Mouse (Mus musculus) gastrocnemius, postnatal 4 days (tissue): ENCODE results near the gene Rassf5. TPM values are rescaled to one million over a fixed set of nuclear protein-coding genes. Genes with fewer than 3 reads are reported as not detected.

Experiments used
- DNase-seq, 2 experiments: peaks; one replicate each; pipeline ENCODE4 v3.0.0; 2021 to 2022; ENCODE audit warnings: low spot score in 2 of 2, mixed read lengths in 2 of 2
- total RNA-seq, 2 experiments: library from RNA; stranded (reverse); gene quantifications; 2 replicates each; pipeline ENCODE4 v1.2.3; 2021

Rassf5 gene
- total RNA-seq, 2 experiments from 2014 or later, result 6.4 to 7.9 TPM

- peak in 1 of 2 experiments; percentile 45 for DNase-seq
Observed at GRCm38 (mm10) chr1:131209971-131210426, 35.1 kb downstream of the Rassf5 start.

DNA sequence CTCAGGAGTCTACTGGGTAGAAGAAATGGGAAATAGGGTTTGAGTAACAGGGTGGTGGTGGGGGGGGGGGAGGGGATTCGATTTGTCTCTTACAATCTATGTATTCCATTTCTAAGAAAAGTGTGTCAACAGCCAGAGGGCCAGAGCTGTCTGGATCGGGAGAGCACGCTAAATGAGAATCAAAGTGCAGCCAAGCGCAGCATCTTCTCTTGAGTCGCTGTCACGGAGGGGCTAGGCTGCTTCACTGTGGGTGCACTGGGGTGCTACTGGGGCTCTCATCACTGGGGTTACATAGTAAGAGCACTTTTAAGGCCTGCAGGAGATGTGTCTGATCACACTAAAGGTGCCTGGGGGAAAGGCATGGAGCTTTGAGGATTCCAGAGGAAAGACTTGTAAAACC lies 36.3 kb downstream of the Rassf5 start:
- no peak for DNase-seq

DNA sequence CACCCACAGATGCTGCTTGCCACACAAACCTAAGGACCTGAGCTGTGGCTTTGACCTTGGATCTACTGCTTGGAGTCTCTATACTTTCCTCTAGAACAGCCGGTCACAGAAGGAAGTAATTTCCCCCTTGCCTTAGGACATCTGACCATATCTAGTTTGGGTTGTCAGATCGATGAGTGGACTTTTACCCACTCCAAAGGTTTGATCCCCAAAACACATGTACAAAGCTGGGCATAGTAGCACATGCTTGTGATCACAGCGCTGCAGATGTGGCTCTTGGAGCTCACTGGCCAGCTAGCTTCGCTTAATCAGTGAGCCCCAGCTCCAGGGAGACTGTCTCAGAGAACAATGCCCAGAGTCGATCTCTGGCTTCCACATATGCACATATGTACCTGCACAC lies 37.0 kb downstream of the Rassf5 start:
- no peak for DNase-seq

DNA sequence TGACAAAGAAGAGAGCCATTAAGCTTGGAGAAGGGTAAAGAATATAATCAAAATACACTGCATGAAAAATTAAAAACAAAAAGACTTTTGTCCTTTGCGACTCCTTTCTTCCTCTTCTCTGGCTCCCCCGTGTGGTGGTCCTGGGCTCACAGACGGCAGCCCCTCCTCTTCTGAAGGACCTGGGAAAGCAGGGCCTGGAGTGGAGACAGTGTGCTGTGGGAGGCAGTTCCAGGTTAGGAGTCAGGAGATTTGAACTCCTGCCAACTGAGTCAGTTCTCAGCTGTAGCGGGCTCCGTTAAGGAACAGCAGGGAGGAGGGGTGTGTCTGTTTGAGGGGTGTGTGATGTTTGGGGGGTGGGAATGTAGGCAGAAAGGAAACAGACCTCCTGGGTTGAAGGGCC lies 37.5 kb downstream of the Rassf5 start:
- peak; percentile 69 to 84 for DNase-seq

DNA sequence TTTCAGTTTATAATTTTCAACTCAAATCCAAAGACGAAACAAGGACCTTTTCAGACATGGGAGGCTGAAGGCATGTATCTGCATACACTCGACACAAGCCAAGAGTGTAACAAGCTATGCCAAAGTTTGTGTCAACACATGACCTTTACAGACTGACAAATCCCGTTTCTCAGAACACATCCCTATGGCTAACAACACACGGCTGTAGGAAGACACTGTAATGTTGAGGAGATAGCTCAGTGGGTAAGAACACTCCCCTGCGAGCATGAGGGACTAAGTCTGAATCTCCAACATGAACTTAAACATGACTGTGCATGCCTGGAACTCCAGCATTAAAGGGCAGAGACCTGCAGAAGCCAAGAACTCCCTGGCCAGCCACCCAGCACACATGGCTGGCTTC lies 38.7 kb downstream of the Rassf5 start:
- no peak for DNase-seq

- DNase-seq, result no peak
Observed at GRCm38 (mm10) chr1:131204461-131204860, 40.6 kb downstream of the Rassf5 start.

- no peak for DNase-seq
Observed at GRCm38 (mm10) chr1:131201391-131201790, 43.7 kb downstream of the Rassf5 start.

DNA sequence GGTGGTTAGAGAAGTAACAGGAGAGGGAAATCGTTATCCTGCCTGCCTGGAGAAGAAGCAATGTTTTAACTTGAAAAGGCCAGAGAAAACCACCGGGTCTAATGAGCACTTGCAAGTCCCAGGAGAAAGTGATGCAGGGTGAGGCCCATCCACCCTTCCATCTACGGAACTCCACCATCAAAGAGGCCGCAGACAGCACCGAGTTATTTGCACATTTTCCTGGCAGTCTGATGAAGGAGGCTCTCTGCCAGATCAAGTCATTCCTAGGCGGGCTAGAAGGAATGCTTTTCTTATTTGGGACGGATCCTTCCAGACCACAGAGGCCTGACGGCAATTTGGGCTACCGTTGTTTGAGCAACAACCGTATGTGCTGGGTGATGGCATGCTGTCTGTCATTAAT lies 44.5 kb downstream of the Rassf5 start:
- peak in 1 of 2 experiments; percentile 42 for DNase-seq

DNA sequence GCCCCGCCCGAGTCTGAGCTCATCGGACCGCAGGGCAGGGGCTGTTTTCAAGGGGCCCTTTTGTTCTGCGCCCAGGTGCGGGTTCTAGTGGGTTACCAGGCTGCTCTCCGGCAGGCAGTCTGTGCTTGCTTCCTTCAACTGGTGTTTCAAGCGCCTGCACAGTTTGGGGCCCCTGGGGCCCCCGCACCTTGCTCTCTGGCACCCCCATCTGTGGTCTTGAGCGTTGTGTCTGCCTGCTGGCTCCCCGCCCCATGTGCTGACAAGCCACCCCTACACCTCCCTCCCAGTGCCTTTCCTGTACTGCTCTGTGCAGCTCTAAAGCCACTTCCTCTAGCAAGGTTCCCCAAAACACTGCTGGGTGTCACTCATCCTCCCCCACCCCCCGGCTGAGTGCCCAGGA lies 45.1 kb downstream of the Rassf5 start:
- DNase-seq, result peak in 1 of 2 experiments; percentile 51

- no peak for DNase-seq
Observed at GRCm38 (mm10) chr1:131199118-131199821, 45.8 kb downstream of the Rassf5 start.

GRCm38 (mm10) chr1:131198417-131198960 lies 46.6 kb downstream of the Rassf5 start:
- DNase-seq, result no peak

GRCm38 (mm10) chr1:131196107-131196506 lies 49.0 kb downstream of the Rassf5 start:
- no peak for DNase-seq

GRCm38 (mm10) chr1:131195653-131196052 lies 49.4 kb downstream of the Rassf5 start:
- no peak for DNase-seq

- no peak for DNase-seq
Observed at GRCm38 (mm10) chr1:131193746-131194145, 51.3 kb downstream of the Rassf5 start.

DNA sequence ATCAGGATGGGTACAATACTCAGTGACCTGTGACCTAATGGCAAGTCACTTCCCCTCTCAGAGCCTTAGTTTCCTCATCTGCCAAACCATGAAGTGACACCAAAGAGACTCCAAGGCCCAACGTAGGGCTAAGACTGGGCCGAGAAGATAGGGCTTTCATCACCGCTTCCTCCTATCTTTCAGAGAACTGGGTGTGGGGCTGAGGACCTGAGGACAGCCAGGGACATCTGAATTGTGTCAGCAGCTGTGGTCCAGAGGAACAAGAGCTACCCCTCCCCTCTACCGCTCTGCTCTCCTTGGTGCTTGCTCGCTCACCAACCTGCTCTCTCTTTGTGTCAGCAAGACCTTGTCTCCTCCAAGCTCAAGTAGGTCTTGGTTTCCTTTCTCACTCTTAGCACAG lies 56.4 kb downstream of the Rassf5 start:
- no peak for DNase-seq

- no peak for DNase-seq
Observed at GRCm38 (mm10) chr1:131187856-131188255, 57.2 kb downstream of the Rassf5 start.

- DNase-seq, result no peak
Observed at GRCm38 (mm10) chr1:131186995-131187394, 58.1 kb downstream of the Rassf5 start.

DNA sequence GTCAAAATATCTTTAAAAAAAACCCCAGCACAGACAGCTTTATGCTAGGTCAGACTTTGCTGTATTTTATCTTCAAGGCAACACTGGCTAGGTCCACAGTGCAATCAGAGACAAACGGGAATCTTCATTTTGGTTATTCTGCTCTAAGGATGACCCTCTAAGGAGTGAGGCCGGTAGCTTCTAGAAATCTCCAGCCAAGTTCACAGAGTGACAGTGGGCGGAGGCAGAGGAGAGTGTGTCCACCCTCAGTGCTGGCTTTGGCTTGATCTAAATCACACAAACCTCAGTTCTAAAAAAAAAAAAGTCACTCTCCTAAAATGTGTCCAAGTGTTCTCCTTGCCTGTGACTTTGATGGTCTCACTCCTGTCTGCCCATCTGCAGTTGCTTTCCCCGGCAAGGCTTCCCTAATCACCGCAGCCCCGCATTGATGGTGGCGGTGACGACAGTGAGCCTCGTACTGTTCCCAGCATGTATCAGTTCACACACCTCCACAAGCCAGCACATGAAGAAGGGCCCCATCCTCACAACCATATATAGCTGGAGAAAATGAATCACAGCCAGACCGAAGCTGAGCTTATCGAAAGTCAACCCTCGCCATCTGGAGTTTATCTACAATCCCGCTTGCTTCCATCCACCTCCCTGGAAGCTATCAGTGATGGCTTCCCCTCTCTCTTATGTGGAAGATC lies 59.1 kb downstream of the Rassf5 start:
- no peak for DNase-seq

DNA sequence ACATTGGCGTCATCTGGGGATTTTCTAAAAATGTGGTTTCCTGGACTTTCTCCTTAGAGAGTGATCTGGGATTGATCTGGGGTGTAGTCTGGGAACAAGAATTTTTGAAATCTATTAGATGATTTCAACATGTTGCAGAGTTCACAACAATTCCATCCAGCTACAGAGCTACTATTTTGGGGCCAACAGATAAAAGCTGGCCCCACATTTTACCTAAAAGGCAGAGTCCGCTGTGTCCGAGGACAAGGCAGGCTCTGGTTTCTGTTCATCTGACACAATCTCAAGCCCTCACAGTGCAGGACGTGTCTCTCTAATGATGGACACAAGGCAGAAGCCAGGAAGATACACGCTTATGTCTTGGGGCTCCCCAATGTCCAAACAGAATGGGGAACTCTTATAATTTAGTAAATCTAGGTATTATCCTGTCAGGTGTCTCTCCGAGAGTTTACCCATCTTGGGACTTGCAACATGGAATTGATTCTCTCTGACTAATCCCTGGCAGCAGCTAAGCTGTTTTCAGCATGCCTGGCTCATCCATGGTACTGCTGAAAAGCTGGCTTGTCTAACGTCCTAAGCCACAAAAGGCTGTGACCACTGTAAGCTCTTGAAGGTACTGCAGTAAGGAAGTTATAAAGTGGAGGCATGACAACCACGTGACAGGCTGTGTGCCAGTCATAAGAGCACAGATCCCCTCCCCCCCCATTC lies 60.0 kb downstream of the Rassf5 start:
- DNase-seq, result no peak

DNA sequence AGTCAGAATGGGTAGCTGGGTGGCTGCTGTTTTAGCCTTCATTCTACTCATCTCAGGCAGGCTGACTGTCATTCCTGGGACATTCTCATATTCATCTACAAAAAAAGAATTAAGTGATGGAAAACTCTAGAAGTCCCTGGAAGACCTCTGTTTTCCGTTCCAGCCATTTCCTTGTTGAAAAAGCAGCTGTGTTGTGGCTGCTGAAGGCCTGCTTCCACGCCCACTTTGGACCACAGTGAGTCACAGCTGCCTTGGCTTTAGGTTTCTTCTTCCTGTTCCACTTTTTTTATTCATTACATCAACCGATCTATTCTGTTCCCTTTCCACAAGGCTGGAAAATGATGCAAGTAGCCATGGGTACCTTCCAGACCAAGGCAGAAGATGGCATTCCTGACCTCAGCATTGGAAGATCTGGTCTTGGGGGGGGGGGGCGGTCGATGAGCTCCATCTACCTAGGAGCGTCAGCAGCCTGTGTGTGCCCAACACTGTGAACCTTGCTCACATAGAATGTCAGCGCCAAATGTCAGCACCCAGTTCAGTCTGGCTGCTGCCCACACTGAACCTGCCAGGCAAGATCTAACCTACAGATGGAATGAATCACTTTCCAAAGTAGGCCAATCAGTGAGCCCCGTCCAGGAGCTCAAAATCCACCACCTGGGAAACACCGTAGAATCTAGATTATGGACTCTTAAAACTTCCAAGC lies 60.7 kb downstream of the Rassf5 start:
- DNase-seq, result peak in 1 of 2 experiments; percentile 67

DNA sequence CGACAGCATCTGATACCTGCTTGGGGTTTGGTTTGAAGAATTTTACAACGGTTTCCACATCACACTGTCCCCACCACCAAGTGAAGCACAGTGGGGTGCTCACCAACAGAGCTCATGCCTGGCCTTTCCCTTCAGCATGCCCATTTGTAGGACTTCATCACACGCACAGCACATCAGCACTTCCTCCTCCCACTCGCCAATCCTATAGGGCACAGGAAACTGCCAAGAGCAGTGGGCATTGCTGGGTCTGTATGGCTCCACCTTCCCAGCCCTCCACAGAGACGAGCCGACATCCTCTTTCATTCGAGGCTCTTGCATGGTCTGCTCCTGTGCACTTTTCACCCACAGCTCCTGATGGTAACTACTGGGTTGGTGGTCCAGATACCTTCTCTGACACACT lies 61.9 kb downstream of the Rassf5 start:
- DNase-seq, result no peak
